Comparison of ENCODE assay signal across 16 mouse cellular contexts in genomic region chr19:24219011-24219410, GRCm38 (mm10).
"Had no signal": no experiment of that assay in that cellular context is flagged by ENCODE, and none has a peak within 500 bp of the region (broad histone marks: within the 10 kb centered on the region; RNA-seq: fewer than 3 reads in every experiment).

No protein-coding gene starts in this region.

- H3K9ac ChIP-seq: limb, embryonic 15.5 days; liver, embryonic 12.5 days; lung, embryonic 14.5 days; midbrain, embryonic 15.5 days; neural tube, embryonic 13.5 days; stomach, embryonic 15.5 days had no signal

- H3K4me3 ChIP-seq: limb, embryonic 15.5 days; liver, embryonic 12.5 days; midbrain, embryonic 10.5 days; midbrain, embryonic 15.5 days; neural tube, embryonic 13.5 days; stomach, embryonic 15.5 days had no signal

- H3K27me3 ChIP-seq: stomach, embryonic 15.5 days had no signal

- H3K27ac ChIP-seq: limb, embryonic 15.5 days; liver, embryonic 12.5 days; midbrain, embryonic 10.5 days; midbrain, embryonic 15.5 days; neural tube, embryonic 13.5 days; stomach, embryonic 15.5 days had no signal

- DNase-seq: kidney, adult 9 months; kidney, postnatal 25 days; layer of hippocampus, adult 9-11 months; layer of hippocampus, postnatal 36 days; lung, embryonic 14.5 days; lung, postnatal 10 days; lung, postnatal 4 days; right cerebral cortex, postnatal 4 days; thymus, adult 2 months; thymus, postnatal 25 days had no signal

- ATAC-seq: liver, embryonic 12.5 days; midbrain, embryonic 15.5 days had no signal

- H3K36me3 ChIP-seq: limb, embryonic 15.5 days; liver, embryonic 12.5 days; midbrain, embryonic 10.5 days; midbrain, embryonic 15.5 days; neural tube, embryonic 13.5 days; stomach, embryonic 15.5 days had no signal

- H3K9me3 ChIP-seq: limb, embryonic 15.5 days; liver, embryonic 12.5 days; midbrain, embryonic 10.5 days; midbrain, embryonic 15.5 days; neural tube, embryonic 13.5 days; stomach, embryonic 15.5 days had no signal

- H3K4me1 ChIP-seq: liver, embryonic 12.5 days had no signal

- H3K4me2 ChIP-seq: limb, embryonic 15.5 days; liver, embryonic 12.5 days; lung, embryonic 14.5 days; midbrain, embryonic 15.5 days; neural tube, embryonic 13.5 days; stomach, embryonic 15.5 days had no signal
